Mouse (Mus musculus): Measurements from ENCODE around the gene Sbf1. TPM values are rescaled to one million over a fixed set of nuclear protein-coding genes. Genes with fewer than 3 reads are reported as not detected.

The Sbf1 gene
- polyA plus RNA-seq (2016; fragmentation: Nextera tagmentation; extraction: Ambion mirVana) = 88.9 and 90.5 TPM in 2 replicates

GRCm38 (mm10) chr15:89315190-89315731, at the start of gene Sbf1:
Gene Sbf1 (minus strand): TSS chr15:89315311.
- ATAC-seq (ENCODE audit: low FRiP score, low read depth) = peak; percentile 99
- peaks cover 17% of the 10 kb centered on the region for H3K4me1 ChIP-seq
- no peaks in the 10 kb centered on the region for H3K9me3 ChIP-seq
- peak within 1 kb of the TSS; percentile 91 for H3K9ac ChIP-seq
- H3K4me3 ChIP-seq = peak within 1 kb of the TSS; percentile 93
- H3K36me3 ChIP-seq = no peaks in the 10 kb centered on the region
- peak within 1 kb of the TSS; percentile 93 for H3K4me2 ChIP-seq (replicated peaks)
- no peak within 1 kb of the TSS for H3K27ac ChIP-seq
- H3K27me3 ChIP-seq (replicated peaks) = no peaks in the 10 kb centered on the region
- WGBS = under 1% methylated on average over 37 of the region's 37 CpGs

GRCm38 (mm10) chr15:89363051-89363450, 47.9 kb upstream of the Sbf1 start:
- Histone ChIP-seq H3K4me2 (replicated peaks) (no peak overlapping the region), H3K4me3 (no peak overlapping the region), H3K27me3 (replicated peaks) (no peaks in the 10 kb centered on the region), H3K4me1 (no peaks in the 10 kb centered on the region), H3K27ac (no peak overlapping the region), H3K9me3 (no peaks in the 10 kb centered on the region), H3K36me3 (peaks cover 81% of the 10 kb centered on the region), H3K9ac (no peak overlapping the region)
- 96% methylated on average over 7 of the region's 7 CpGs for WGBS
- ATAC-seq (ENCODE audit: low FRiP score, low read depth) = no peak

GRCm38 (mm10) chr15:89358784-89359183, 43.7 kb upstream of the Sbf1 start:
- Histone ChIP-seq H3K36me3 (peaks cover 42% of the 10 kb centered on the region), H3K27ac (no peak overlapping the region), H3K4me3 (no peak overlapping the region), H3K9me3 (no peaks in the 10 kb centered on the region), H3K9ac (no peak overlapping the region), H3K4me1 (peaks cover 19% of the 10 kb centered on the region), H3K27me3 (replicated peaks) (no peaks in the 10 kb centered on the region), H3K4me2 (replicated peaks) (no peak overlapping the region)
- ATAC-seq (ENCODE audit: low FRiP score, low read depth) = no peak
- WGBS = 92% methylated on average over 3 of the region's 3 CpGs

GRCm38 (mm10) chr15:89356372-89356771, 41.3 kb upstream of the Sbf1 start:
- Histone ChIP-seq H3K36me3 (peaks cover 44% of the 10 kb centered on the region), H3K4me2 (replicated peaks) (peak overlapping the region; percentile 79), H3K27ac (no peak overlapping the region), H3K27me3 (replicated peaks) (no peaks in the 10 kb centered on the region), H3K9ac (peak overlapping the region; percentile 80), H3K9me3 (no peaks in the 10 kb centered on the region), H3K4me3 (peak overlapping the region; percentile 78), H3K4me1 (peaks cover 19% of the 10 kb centered on the region)
- peak; percentile 61 for ATAC-seq (ENCODE audit: low FRiP score, low read depth)
- under 1% methylated on average over 15 of the region's 15 CpGs for WGBS

- Histone ChIP-seq H3K27ac (peak within 1 kb of the TSS; percentile 57), H3K4me3 (peak within 1 kb of the TSS; percentile 78), H3K36me3 (peaks cover 41% of the 10 kb centered on the region), H3K9ac (peak within 1 kb of the TSS; percentile 80), H3K4me2 (replicated peaks) (peak within 1 kb of the TSS; percentile 79), H3K27me3 (replicated peaks) (no peaks in the 10 kb centered on the region), H3K9me3 (no peaks in the 10 kb centered on the region), H3K4me1 (peaks cover 19% of the 10 kb centered on the region)
- peak; percentile 92 for ATAC-seq (ENCODE audit: low FRiP score, low read depth)
- WGBS = under 1% methylated on average over 64 of the region's 64 CpGs
Measured at GRCm38 (mm10) chr15:89355241-89356187, 40.4 kb upstream of the Sbf1 start, which contains the start of the genes Lmf2 and Ncaph2. Gene Lmf2 (minus strand): TSS chr15:89355659. Gene Ncaph2 (plus strand): TSS chr15:89355719.

- Histone ChIP-seq H3K9ac (peak overlapping the region; percentile 80), H3K27me3 (replicated peaks) (no peaks in the 10 kb centered on the region), H3K4me1 (peaks cover 19% of the 10 kb centered on the region), H3K27ac (no peak overlapping the region), H3K36me3 (peaks cover 43% of the 10 kb centered on the region), H3K4me2 (replicated peaks) (peak overlapping the region; percentile 79), H3K9me3 (no peaks in the 10 kb centered on the region), H3K4me3 (peak overlapping the region; percentile 78)
- 88% methylated on average over 7 of the region's 7 CpGs for WGBS
- no peak for ATAC-seq (ENCODE audit: low FRiP score, low read depth)
Measured at GRCm38 (mm10) chr15:89354455-89354854, 39.3 kb upstream of the Sbf1 start.

- 94% methylated on average over 16 of the region's 16 CpGs for WGBS
Measured at GRCm38 (mm10) chr15:89353837-89354236, 38.7 kb upstream of the Sbf1 start.

GRCm38 (mm10) chr15:89352795-89353194, 37.7 kb upstream of the Sbf1 start:
- no peak for ATAC-seq (ENCODE audit: low FRiP score, low read depth)
- Histone ChIP-seq H3K9me3 (no peaks in the 10 kb centered on the region), H3K9ac (no peak overlapping the region), H3K4me1 (peaks cover 19% of the 10 kb centered on the region), H3K36me3 (peaks cover 39% of the 10 kb centered on the region), H3K4me3 (no peak overlapping the region), H3K4me2 (replicated peaks) (no peak overlapping the region), H3K27me3 (replicated peaks) (no peaks in the 10 kb centered on the region), H3K27ac (no peak overlapping the region)
- 97% methylated on average over 12 of the region's 12 CpGs for WGBS

More at GRCm38 (mm10) chr15:89353837-89354236, 38.7 kb upstream of the Sbf1 start:
- Histone ChIP-seq H3K36me3 (peaks cover 43% of the 10 kb centered on the region), H3K27me3 (replicated peaks) (no peaks in the 10 kb centered on the region), H3K27ac (no peak overlapping the region), H3K4me2 (replicated peaks) (peak overlapping the region; percentile 79), H3K9me3 (no peaks in the 10 kb centered on the region), H3K4me1 (peaks cover 19% of the 10 kb centered on the region), H3K4me3 (0 out of 2 replicates have a peak overlapping the region, but pooled peaks have one; percentile 78), H3K9ac (no peak overlapping the region)
- no peak for ATAC-seq (ENCODE audit: low FRiP score, low read depth)

- Histone ChIP-seq H3K36me3 (peaks cover 39% of the 10 kb centered on the region), H3K4me2 (replicated peaks) (no peak overlapping the region), H3K27me3 (replicated peaks) (no peaks in the 10 kb centered on the region), H3K9me3 (no peaks in the 10 kb centered on the region), H3K27ac (no peak overlapping the region), H3K4me3 (no peak overlapping the region), H3K4me1 (peaks cover 15% of the 10 kb centered on the region), H3K9ac (no peak overlapping the region)
- no peak for ATAC-seq (ENCODE audit: low FRiP score, low read depth)
- WGBS = 94% methylated on average over 14 of the region's 14 CpGs
Measured at GRCm38 (mm10) chr15:89352054-89352453, 36.9 kb upstream of the Sbf1 start.

GRCm38 (mm10) chr15:89351302-89351701, 36.2 kb upstream of the Sbf1 start:
- WGBS = 89% methylated on average over 15 of the region's 15 CpGs
- no peak overlapping the region for H3K4me2 ChIP-seq (replicated peaks)

GRCm38 (mm10) chr15:89350447-89350846, 35.3 kb upstream of the Sbf1 start:
- Histone ChIP-seq H3K9ac (no peak overlapping the region), H3K36me3 (peaks cover 39% of the 10 kb centered on the region), H3K4me1 (peaks cover 12% of the 10 kb centered on the region), H3K27ac (no peak overlapping the region), H3K9me3 (no peaks in the 10 kb centered on the region), H3K4me2 (replicated peaks) (no peak overlapping the region), H3K27me3 (replicated peaks) (no peaks in the 10 kb centered on the region), H3K4me3 (no peak overlapping the region)
- ATAC-seq (ENCODE audit: low FRiP score, low read depth) = no peak
- WGBS = 85% methylated on average over 5 of the region's 5 CpGs

More at GRCm38 (mm10) chr15:89351302-89351701, 36.2 kb upstream of the Sbf1 start:
- Histone ChIP-seq H3K27ac (no peak overlapping the region), H3K9me3 (no peaks in the 10 kb centered on the region), H3K36me3 (peaks cover 39% of the 10 kb centered on the region), H3K27me3 (replicated peaks) (no peaks in the 10 kb centered on the region), H3K4me3 (no peak overlapping the region), H3K9ac (no peak overlapping the region), H3K4me1 (peaks cover 12% of the 10 kb centered on the region)
- ATAC-seq (ENCODE audit: low FRiP score, low read depth) = no peak

GRCm38 (mm10) chr15:89343325-89343724, 28.2 kb upstream of the Sbf1 start:
- Histone ChIP-seq H3K36me3 (no peaks in the 10 kb centered on the region), H3K9me3 (no peaks in the 10 kb centered on the region), H3K27me3 (replicated peaks) (no peaks in the 10 kb centered on the region), H3K9ac (no peak overlapping the region), H3K27ac (no peak overlapping the region), H3K4me1 (no peaks in the 10 kb centered on the region), H3K4me3 (no peak overlapping the region), H3K4me2 (replicated peaks) (no peak overlapping the region)
- ATAC-seq (ENCODE audit: low FRiP score, low read depth) = no peak
- WGBS = 84% methylated on average over 3 of the region's 3 CpGs
